Mouse (Mus musculus): ENCODE measurements around the gene Col4a3bp. TPM values are rescaled to one million over a fixed set of nuclear protein-coding genes. Genes with fewer than 3 reads are reported as not detected.

Col4a3bp gene
- total and polyA plus RNA-seq, 3 experiments = 7.0 to 14.8 (median 11.9) TPM

- Histone ChIP-seq H3K27me3 (replicated peaks) (no peaks in the 10 kb centered on the region), H3K9ac (ENCODE audit: insufficient read depth, low read depth) (no peak overlapping the region), H3K4me2 (ENCODE audit: insufficient read depth, low read depth, poor library complexity, severe bottlenecking) (no peak overlapping the region), H3K79me2 (replicated peaks; ENCODE audit: control insufficient read depth, extremely low read depth, insufficient read depth, poor library complexity, severe bottlenecking) (no peaks in the 10 kb centered on the region), H3K4me3 (replicated peaks in 1 of 3; ENCODE audit: low read depth in 2 of 3, low read length in 2 of 3, poor library complexity in 1 of 3) (no peak overlapping the region), H3K9me3 (replicated peaks; ENCODE audit: low read length) (no peaks in the 10 kb centered on the region), H3K4me1 (ENCODE audit: control insufficient read depth in 1 of 2, insufficient read depth in 2 of 2) (peaks cover 0 to 6% of the 10 kb centered on the region in 2 experiments; a peak in 1 of 4 replicates), H3K36me3 (replicated peaks in 1 of 2; ENCODE audit: control insufficient read depth in 1 of 2, insufficient read depth in 1 of 2, low read length in 1 of 2) (no peaks in the 10 kb centered on the region), H3K27ac (ENCODE audit: insufficient read depth, low read depth) (no peak overlapping the region)
- DNase-seq (ENCODE audit: extremely low read depth) = no peak
- dilution Hi-C loops (cut with MboI; ENCODE audit: extremely low pct_ligation_motif_present, extremely low pct_unique_long_range_greater_than_20kb, low sequenced_read_pairs) (no loop called here), in situ Hi-C loops (cut with MboI; ENCODE audit: low pct_ligation_motif_present, low pct_unique_long_range_greater_than_20kb, low sequenced_read_pairs) (no loop called here)
- TF ChIP-seq NELFE (IDR thresholded peaks at IDR 0.05; ENCODE audit: low read depth, low read length) (no peak), CHD2 (IDR thresholded peaks at IDR 0.05; ENCODE audit: low read length) (no peak), KAT2A (IDR thresholded peaks at IDR 0.05; ENCODE audit: insufficient replicate concordance, low read length) (no peak), POLR2AphosphoS2 (IDR thresholded peaks at IDR 0.05; ENCODE audit: low read depth, low read length) (no peak), E2F4 (IDR thresholded peaks at IDR 0.05; ENCODE audit: insufficient replicate concordance, low read depth, low read length) (no peak), RAD21 (IDR thresholded peaks at IDR 0.05; ENCODE audit: low read depth, low read length) (no peak), USF2 (conservative IDR thresholded peaks at IDR 0.05; ENCODE audit: low read depth, low read length) (no peak), MAZ (IDR thresholded peaks at IDR 0.05; ENCODE audit: low read depth, low read length) (no peak), SMC3 (IDR thresholded peaks at IDR 0.05; ENCODE audit: low read depth, low read length) (no peak), MAFK (IDR thresholded peaks at IDR 0.05; ENCODE audit: insufficient replicate concordance, low read length) (no peak), IRF4 (IDR thresholded peaks at IDR 0.05; ENCODE audit: low read depth, low read length) (no peak)
Observed at GRCm38 (mm10) chr13:96579104-96579503, 36.7 kb downstream of the Col4a3bp start.

- Histone ChIP-seq H3K4me1 (ENCODE audit: control insufficient read depth in 1 of 2, insufficient read depth in 2 of 2) (peaks cover 0 to 6% of the 10 kb centered on the region in 2 experiments; a peak in 1 of 4 replicates), H3K27ac (ENCODE audit: insufficient read depth, low read depth) (no peak overlapping the region), H3K4me3 (replicated peaks in 1 of 3; ENCODE audit: low read depth in 2 of 3, low read length in 2 of 3, poor library complexity in 1 of 3) (no peak overlapping the region), H3K36me3 (replicated peaks in 1 of 2; ENCODE audit: control insufficient read depth in 1 of 2, insufficient read depth in 1 of 2, low read length in 1 of 2) (peaks cover 2 to 5% of the 10 kb centered on the region in 2 experiments), H3K79me2 (replicated peaks; ENCODE audit: control insufficient read depth, extremely low read depth, insufficient read depth, poor library complexity, severe bottlenecking) (no peaks in the 10 kb centered on the region), H3K9ac (ENCODE audit: insufficient read depth, low read depth) (no peak overlapping the region), H3K4me2 (ENCODE audit: insufficient read depth, low read depth, poor library complexity, severe bottlenecking) (no peak overlapping the region), H3K9me3 (replicated peaks; ENCODE audit: low read length) (no peaks in the 10 kb centered on the region), H3K27me3 (replicated peaks) (no peaks in the 10 kb centered on the region)
- in situ Hi-C loops (cut with MboI; ENCODE audit: low pct_ligation_motif_present, low pct_unique_long_range_greater_than_20kb, low sequenced_read_pairs) (no loop called here), dilution Hi-C loops (cut with MboI; ENCODE audit: extremely low pct_ligation_motif_present, extremely low pct_unique_long_range_greater_than_20kb, low sequenced_read_pairs) (no loop called here)
- TF ChIP-seq SIN3A (IDR thresholded peaks at IDR 0.05; ENCODE audit: low read length) = no peak
- TF ChIP-seq RCOR1 (conservative IDR thresholded peaks at IDR 0.05; ENCODE audit: low read depth, low read length) = no peak
- TF ChIP-seq EP300 (IDR thresholded peaks at IDR 0.05; ENCODE audit: low read length) = no peak
- TF ChIP-seq JUND (conservative IDR thresholded peaks at IDR 0.05; ENCODE audit: low read depth, low read length) = no peak
- no peak for TF ChIP-seq CHD1 (IDR thresholded peaks at IDR 0.05; ENCODE audit: low read depth, low read length)
- TF ChIP-seq CTCF (conservative IDR thresholded peaks at IDR 0.05 in 1 of 2, IDR thresholded peaks at IDR 0.05 in 1 of 2; ENCODE audit: low read depth in 2 of 2, low read length in 2 of 2) = no peak
- TF ChIP-seq E2F4 (IDR thresholded peaks at IDR 0.05; ENCODE audit: insufficient replicate concordance, low read depth, low read length) = no peak
- TF ChIP-seq POLR2A (IDR thresholded peaks at IDR 0.05; ENCODE audit: low read depth, low read length) = no peak
- TF ChIP-seq POLR2AphosphoS2 (IDR thresholded peaks at IDR 0.05; ENCODE audit: low read depth, low read length) = no peak
- TF ChIP-seq BHLHE40 (IDR thresholded peaks at IDR 0.05; ENCODE audit: low read depth, low read length) = no peak
- TF ChIP-seq GABPA (IDR thresholded peaks at IDR 0.05; ENCODE audit: insufficient replicate concordance, low read depth, low read length) = no peak
- TF ChIP-seq JUN (IDR thresholded peaks at IDR 0.05; ENCODE audit: insufficient read depth, low read depth, low read length) = no peak
- TF ChIP-seq NRF1 (IDR thresholded peaks at IDR 0.05; ENCODE audit: low read depth, low read length) = no peak
- no peak for TF ChIP-seq TCF12 (IDR thresholded peaks at IDR 0.05; ENCODE audit: low read depth, low read length)
- TF ChIP-seq NELFE (IDR thresholded peaks at IDR 0.05; ENCODE audit: low read depth, low read length) = no peak
- no peak for TF ChIP-seq SMC3 (IDR thresholded peaks at IDR 0.05; ENCODE audit: low read depth, low read length)
- no peak for TF ChIP-seq PAX5 (IDR thresholded peaks at IDR 0.05; ENCODE audit: low read length)
- TF ChIP-seq ELF1 (IDR thresholded peaks at IDR 0.05; ENCODE audit: low read depth, low read length) = no peak
- TF ChIP-seq MAX (IDR thresholded peaks at IDR 0.05; ENCODE audit: low read length) = no peak
- no peak for TF ChIP-seq ETS1 (conservative IDR thresholded peaks at IDR 0.05; ENCODE audit: low read depth, low read length)
- no peak for DNase-seq (ENCODE audit: extremely low read depth)
Observed at GRCm38 (mm10) chr13:96579979-96580378, 37.6 kb downstream of the Col4a3bp start.

Data from CH12.LX (cell line).